Mouse (Mus musculus): Measurements from ENCODE around the gene 9930021J03Rik. TPM values are rescaled to one million over a fixed set of nuclear protein-coding genes. Genes with fewer than 3 reads are reported as not detected.

9930021J03Rik gene
- total and polyA plus RNA-seq, 3 experiments = 5.7 to 12.9 (median 11.8) TPM

- Histone ChIP-seq H3K27me3 (ENCODE audit: control insufficient read depth, insufficient read depth, low read length) (no peaks in the 10 kb centered on the region), H3K27ac (no peak overlapping the region), H3K79me2 (replicated peaks; ENCODE audit: control insufficient read depth, insufficient read depth, low read length) (peaks cover 7% of the 10 kb centered on the region), H3K4me1 (ENCODE audit: control insufficient read depth, insufficient read depth, low read length) (no peaks in the 10 kb centered on the region; the same call in none of the 2 replicates), H3K4me3 (no peak overlapping the region), H3K9ac (ENCODE audit: low read depth, low read length) (no peak overlapping the region), H3K36me3 (ENCODE audit: control insufficient read depth, insufficient read depth, low read length) (peaks cover 2% of the 10 kb centered on the region; the same call in 1 of the 2 replicates)
- TF ChIP-seq POLR2A (IDR thresholded peaks at IDR 0.05; ENCODE audit: insufficient read depth, low read depth, low read length) = no peak
- TF ChIP-seq EP300 (IDR thresholded peaks at IDR 0.05; ENCODE audit: insufficient read depth, low read depth, low read length) = no peak
- TF ChIP-seq CTCF (IDR thresholded peaks at IDR 0.05) = no peak
- intact Hi-C loops (cut with DNase I) = no loop called here
- DNase-seq = no peak
- WGBS = 81% methylated on average over 3 of the region's 3 CpGs
Observed at GRCm38 (mm10) chr19:29797371-29797770, 8.4 kb downstream of the 9930021J03Rik start.

GRCm38 (mm10) chr19:29787997-29788396 lies 17.8 kb downstream of the 9930021J03Rik start:
- TF ChIP-seq CTCF (IDR thresholded peaks at IDR 0.05) (no peak), POLR2A (IDR thresholded peaks at IDR 0.05; ENCODE audit: insufficient read depth, low read depth, low read length) (no peak), EP300 (IDR thresholded peaks at IDR 0.05; ENCODE audit: insufficient read depth, low read depth, low read length) (no peak)
- intact Hi-C loops (cut with DNase I) = no loop called here
- H3K27ac ChIP-seq = no peak overlapping the region

GRCm38 (mm10) chr19:29782914-29783313 lies 22.9 kb downstream of the 9930021J03Rik start:
- H3K4me3 ChIP-seq = no peak overlapping the region
- no peak overlapping the region for H3K9ac ChIP-seq (ENCODE audit: low read depth, low read length)
- no peak for DNase-seq
- peaks cover 2% of the 10 kb centered on the region; the same call in 1 of the 2 replicates for H3K36me3 ChIP-seq (ENCODE audit: control insufficient read depth, insufficient read depth, low read length)
- no peaks in the 10 kb centered on the region for H3K4me1 ChIP-seq (ENCODE audit: control insufficient read depth, insufficient read depth, low read length)
- 82% methylated on average over 2 of the region's 2 CpGs for WGBS
- intact Hi-C loops (cut with DNase I) = no loop called here
- H3K27ac ChIP-seq = no peak overlapping the region
- H3K79me2 ChIP-seq (replicated peaks; ENCODE audit: control insufficient read depth, insufficient read depth, low read length) = no peaks in the 10 kb centered on the region
- no peaks in the 10 kb centered on the region for H3K27me3 ChIP-seq (ENCODE audit: control insufficient read depth, insufficient read depth, low read length)
- TF ChIP-seq CTCF (IDR thresholded peaks at IDR 0.05) (no peak), POLR2A (IDR thresholded peaks at IDR 0.05; ENCODE audit: insufficient read depth, low read depth, low read length) (no peak)

More at GRCm38 (mm10) chr19:29787997-29788396, 17.8 kb downstream of the 9930021J03Rik start:
- H3K36me3 ChIP-seq (ENCODE audit: control insufficient read depth, insufficient read depth, low read length) = peaks cover 2% of the 10 kb centered on the region; the same call in 1 of the 2 replicates
- H3K79me2 ChIP-seq (replicated peaks; ENCODE audit: control insufficient read depth, insufficient read depth, low read length) = no peaks in the 10 kb centered on the region
- no peaks in the 10 kb centered on the region for H3K4me1 ChIP-seq (ENCODE audit: control insufficient read depth, insufficient read depth, low read length)
- H3K9ac ChIP-seq (ENCODE audit: low read depth, low read length) = no peak overlapping the region
- H3K4me3 ChIP-seq = no peak overlapping the region
- H3K27me3 ChIP-seq (ENCODE audit: control insufficient read depth, insufficient read depth, low read length) = no peaks in the 10 kb centered on the region
- DNase-seq = no peak

GRCm38 (mm10) chr19:29753939-29754338 lies 51.9 kb downstream of the 9930021J03Rik start:
- Histone ChIP-seq H3K4me3 (no peak overlapping the region), H3K4me1 (ENCODE audit: control insufficient read depth, insufficient read depth, low read length) (no peaks in the 10 kb centered on the region; the same call in 1 of the 2 replicates), H3K9ac (ENCODE audit: low read depth, low read length) (no peak overlapping the region), H3K27ac (no peak overlapping the region), H3K27me3 (ENCODE audit: control insufficient read depth, insufficient read depth, low read length) (no peaks in the 10 kb centered on the region), H3K36me3 (ENCODE audit: control insufficient read depth, insufficient read depth, low read length) (no peaks in the 10 kb centered on the region), H3K79me2 (replicated peaks; ENCODE audit: control insufficient read depth, insufficient read depth, low read length) (no peaks in the 10 kb centered on the region; the same call in 1 of the 2 replicates)
- intact Hi-C loops (cut with DNase I) = no loop called here
- DNase-seq = no peak
- TF ChIP-seq CTCF (IDR thresholded peaks at IDR 0.05) (no peak), EP300 (IDR thresholded peaks at IDR 0.05; ENCODE audit: insufficient read depth, low read depth, low read length) (no peak), POLR2A (IDR thresholded peaks at IDR 0.05; ENCODE audit: insufficient read depth, low read depth, low read length) (no peak)
- WGBS = 93% methylated on average over 2 of the region's 2 CpGs

- Histone ChIP-seq H3K9ac (ENCODE audit: low read depth, low read length) (no peak overlapping the region), H3K4me1 (ENCODE audit: control insufficient read depth, insufficient read depth, low read length) (no peaks in the 10 kb centered on the region; the same call in 1 of the 2 replicates), H3K27me3 (ENCODE audit: control insufficient read depth, insufficient read depth, low read length) (no peaks in the 10 kb centered on the region), H3K4me3 (no peak overlapping the region), H3K36me3 (ENCODE audit: control insufficient read depth, insufficient read depth, low read length) (no peaks in the 10 kb centered on the region), H3K79me2 (replicated peaks; ENCODE audit: control insufficient read depth, insufficient read depth, low read length) (no peaks in the 10 kb centered on the region; the same call in 1 of the 2 replicates), H3K27ac (no peak overlapping the region)
- TF ChIP-seq POLR2A (IDR thresholded peaks at IDR 0.05; ENCODE audit: insufficient read depth, low read depth, low read length) = no peak
- no peak for TF ChIP-seq EP300 (IDR thresholded peaks at IDR 0.05; ENCODE audit: insufficient read depth, low read depth, low read length)
- no peak for TF ChIP-seq CTCF (IDR thresholded peaks at IDR 0.05)
- no peak for DNase-seq
- intact Hi-C loops (cut with DNase I) = no loop called here
- 94% methylated on average over 3 of the region's 3 CpGs for WGBS
Observed at GRCm38 (mm10) chr19:29750994-29751393, 54.8 kb downstream of the 9930021J03Rik start.

GRCm38 (mm10) chr19:29743531-29743930 lies 62.3 kb downstream of the 9930021J03Rik start:
- TF ChIP-seq CTCF (IDR thresholded peaks at IDR 0.05) = no peak
- TF ChIP-seq POLR2A (IDR thresholded peaks at IDR 0.05; ENCODE audit: insufficient read depth, low read depth, low read length) = no peak
- TF ChIP-seq EP300 (IDR thresholded peaks at IDR 0.05; ENCODE audit: insufficient read depth, low read depth, low read length) = no peak
- 94% methylated on average over 5 of the region's 5 CpGs for WGBS
- Histone ChIP-seq H3K4me1 (ENCODE audit: control insufficient read depth, insufficient read depth, low read length) (no peaks in the 10 kb centered on the region), H3K27ac (no peak overlapping the region), H3K27me3 (ENCODE audit: control insufficient read depth, insufficient read depth, low read length) (no peaks in the 10 kb centered on the region), H3K4me3 (no peak overlapping the region), H3K36me3 (ENCODE audit: control insufficient read depth, insufficient read depth, low read length) (no peaks in the 10 kb centered on the region), H3K79me2 (replicated peaks; ENCODE audit: control insufficient read depth, insufficient read depth, low read length) (no peaks in the 10 kb centered on the region), H3K9ac (ENCODE audit: low read depth, low read length) (no peak overlapping the region)
- DNase-seq = no peak
- intact Hi-C loops (cut with DNase I) = no loop called here

Measured in heart, adult 2 months (tissue).